Mouse (Mus musculus): Measurements from ENCODE around the gene Bola1.

The Bola1 gene

DNA sequence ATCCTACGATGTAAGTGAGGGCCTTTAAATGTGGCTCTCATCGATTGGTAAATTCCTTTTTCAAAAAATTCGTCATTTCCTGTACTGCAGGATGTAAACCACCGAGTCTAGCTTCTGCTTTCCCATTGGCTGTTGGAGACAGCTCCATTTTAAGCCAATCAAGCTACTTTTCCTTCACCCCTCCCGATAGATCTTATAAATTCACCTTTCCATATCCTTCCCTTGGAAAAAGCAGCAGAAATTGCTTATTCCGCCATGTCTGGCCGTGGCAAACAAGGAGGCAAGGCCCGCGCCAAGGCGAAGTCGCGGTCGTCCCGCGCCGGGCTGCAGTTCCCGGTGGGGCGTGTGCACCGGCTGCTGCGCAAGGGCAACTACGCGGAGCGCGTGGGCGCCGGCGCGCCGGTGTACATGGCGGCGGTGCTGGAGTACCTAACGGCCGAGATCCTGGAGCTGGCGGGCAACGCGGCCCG, at the start of gene Bola1, which contains the start of gene Hist2h2ab:
Gene Bola1, minus strand, starts transcription at position 49 of the 470 bp plus-strand sequence.
Gene Hist2h2ab, plus strand, starts transcription at position 205 of the 470 bp plus-strand sequence.
- peak; percentile 69 to 80 for DNase-seq

DNA sequence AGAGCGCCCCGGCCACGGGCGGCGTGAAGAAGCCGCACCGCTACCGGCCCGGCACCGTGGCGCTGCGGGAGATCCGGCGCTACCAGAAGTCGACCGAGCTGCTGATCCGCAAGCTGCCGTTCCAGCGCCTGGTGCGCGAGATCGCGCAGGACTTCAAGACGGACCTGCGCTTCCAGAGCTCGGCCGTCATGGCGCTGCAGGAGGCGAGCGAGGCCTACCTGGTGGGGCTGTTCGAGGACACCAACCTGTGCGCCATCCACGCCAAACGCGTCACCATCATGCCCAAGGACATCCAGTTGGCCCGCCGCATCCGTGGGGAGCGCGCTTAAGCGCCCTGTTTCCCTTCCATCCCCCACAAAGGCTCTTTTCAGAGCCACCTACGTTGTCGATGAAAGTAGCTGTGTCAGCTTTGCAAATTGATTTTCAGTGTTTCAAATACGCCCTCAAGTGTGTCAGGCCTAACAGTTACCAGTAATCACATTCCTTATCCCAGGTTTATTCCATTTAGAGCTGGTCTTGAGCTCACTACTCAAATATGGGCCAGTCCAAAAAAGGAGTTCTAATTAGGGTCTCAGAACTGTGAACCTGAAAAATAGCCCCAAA, 49.4 kb upstream of the Bola1 start:
- DNase-seq: peak in 1 of 2 experiments; percentile 41

DNA sequence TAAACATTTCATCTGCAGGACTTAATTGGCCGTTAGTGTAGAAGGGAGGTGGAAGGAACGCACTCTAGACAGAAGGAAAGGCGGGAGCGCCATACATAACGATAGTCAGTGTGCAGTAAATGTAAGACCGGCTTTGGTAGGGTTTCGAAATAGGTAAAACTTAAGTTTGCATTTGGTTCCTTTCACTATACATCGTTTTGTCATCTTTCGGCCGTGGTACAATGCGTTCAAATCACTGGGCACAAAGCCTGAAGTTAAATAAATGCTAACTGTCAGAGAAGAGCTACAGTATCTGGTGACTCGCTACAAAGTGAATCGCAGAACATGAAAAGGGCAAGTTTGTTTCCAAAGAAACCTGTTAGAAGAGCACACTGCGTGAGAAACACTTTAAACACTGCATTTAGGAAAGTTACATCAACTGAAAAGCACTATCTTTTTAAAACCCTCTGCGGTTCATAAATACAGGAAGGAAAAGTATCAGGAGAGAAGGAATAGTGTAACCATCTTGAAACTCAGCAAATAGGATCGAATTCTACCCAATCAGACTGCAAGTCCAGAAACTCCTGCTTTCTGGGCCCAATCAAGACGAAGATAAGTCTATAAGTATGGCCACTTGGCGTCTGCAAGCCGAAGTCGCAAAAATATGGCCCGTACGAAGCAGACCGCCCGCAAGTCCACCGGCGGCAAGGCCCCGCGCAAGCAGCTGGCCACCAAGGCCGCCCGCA, 48.7 kb upstream of the Bola1 start, which contains the start of gene Hist2h3b:
Gene Hist2h3b, plus strand, starts transcription at position 604 of the 725 bp plus-strand sequence.
- DNase-seq: peak; percentile 77 to 84

DNA sequence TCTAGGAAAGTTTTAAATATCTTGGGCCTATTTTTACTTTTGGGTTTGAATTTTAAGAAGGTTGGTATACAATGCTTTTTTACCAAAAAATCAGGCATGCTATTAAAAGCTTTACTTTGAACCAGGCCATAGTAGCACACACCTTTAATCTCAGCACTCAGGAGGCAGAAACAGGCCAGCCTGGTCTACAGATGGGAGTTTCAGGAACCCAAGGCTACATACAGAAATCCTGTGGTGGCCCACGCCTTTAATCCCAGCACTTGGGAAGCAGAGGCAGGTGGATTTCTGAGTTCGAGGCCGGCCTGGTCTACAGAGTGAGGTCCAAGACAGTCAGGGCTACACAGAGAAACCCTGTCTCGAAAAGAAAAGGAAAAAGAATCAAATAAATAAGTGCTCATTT, 48.0 kb upstream of the Bola1 start:
- DNase-seq: no peak

DNA sequence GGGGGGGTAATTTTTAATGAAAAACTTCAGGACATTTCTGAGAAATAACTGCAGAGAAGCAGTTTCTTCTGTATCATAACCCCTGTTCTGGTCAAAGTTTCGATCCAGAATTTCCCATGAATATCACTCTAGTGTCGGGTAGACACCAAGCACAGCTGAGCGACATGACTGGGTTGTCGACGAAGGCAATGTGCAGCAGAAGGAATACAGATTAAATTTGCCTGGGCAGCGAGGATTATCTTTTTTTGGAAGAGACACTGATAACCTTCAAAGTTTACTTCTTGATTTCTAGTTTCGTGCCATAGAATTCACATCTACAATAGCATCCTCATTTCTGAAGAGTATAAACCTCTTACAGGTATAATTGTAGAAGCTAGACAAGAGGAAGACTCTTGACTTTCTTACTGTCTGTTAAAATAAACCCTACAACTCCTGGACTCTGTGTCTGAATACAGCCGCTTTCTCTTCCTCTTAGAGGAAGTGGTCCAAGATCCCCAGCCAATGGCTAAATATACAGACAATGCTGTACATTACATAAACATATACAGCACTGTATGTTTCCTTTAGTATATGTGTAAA, 46.7 kb upstream of the Bola1 start:
- DNase-seq: no peak

GRCm38 (mm10) chr3:96264404-96264949, 45.0 kb upstream of the Bola1 start:
- no peak for DNase-seq

- peak; percentile 57 to 67 for DNase-seq
Observed at GRCm38 (mm10) chr3:96263558-96264403, 44.3 kb upstream of the Bola1 start.

- DNase-seq: peak; percentile 96 to 99
Observed at GRCm38 (mm10) chr3:96262979-96263550, 43.6 kb upstream of the Bola1 start, which contains the start of gene Hist2h4. Gene Hist2h4 (minus strand): TSS chr3:96263311.

DNA sequence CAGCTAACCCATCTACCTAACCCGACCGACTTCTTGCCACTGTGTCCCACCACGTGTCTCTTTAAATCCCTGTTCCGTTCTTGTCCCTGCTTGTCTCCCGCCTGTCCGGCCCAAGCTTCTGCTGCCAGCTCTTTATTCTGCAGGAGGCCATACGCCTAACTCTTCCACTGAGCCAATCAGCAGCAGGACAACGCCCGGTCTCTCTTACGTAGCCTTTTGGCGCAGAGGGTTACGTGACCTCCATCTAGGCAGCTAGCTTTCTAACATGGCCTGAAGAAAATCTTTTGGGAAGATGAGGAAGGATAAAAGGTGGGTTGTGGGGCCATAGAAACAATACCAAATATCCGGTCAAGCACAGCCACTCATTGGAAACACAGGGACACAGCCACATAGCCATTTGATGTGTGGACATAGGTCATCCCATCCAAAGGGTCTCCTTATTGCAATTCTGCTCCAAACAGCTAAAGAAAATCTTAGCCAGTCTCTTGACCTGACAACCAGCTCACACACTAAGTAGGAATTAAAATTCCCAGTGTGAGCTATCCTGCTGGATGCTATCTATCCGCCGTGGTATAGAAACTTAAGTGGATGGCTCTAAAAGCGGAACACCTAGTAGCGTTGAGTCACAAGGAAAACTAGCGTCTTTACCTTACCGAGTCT, 42.8 kb upstream of the Bola1 start:
- peak; percentile 87 to 91 for DNase-seq

- no peak for DNase-seq
Observed at GRCm38 (mm10) chr3:96261623-96262022, 42.1 kb upstream of the Bola1 start.

DNA sequence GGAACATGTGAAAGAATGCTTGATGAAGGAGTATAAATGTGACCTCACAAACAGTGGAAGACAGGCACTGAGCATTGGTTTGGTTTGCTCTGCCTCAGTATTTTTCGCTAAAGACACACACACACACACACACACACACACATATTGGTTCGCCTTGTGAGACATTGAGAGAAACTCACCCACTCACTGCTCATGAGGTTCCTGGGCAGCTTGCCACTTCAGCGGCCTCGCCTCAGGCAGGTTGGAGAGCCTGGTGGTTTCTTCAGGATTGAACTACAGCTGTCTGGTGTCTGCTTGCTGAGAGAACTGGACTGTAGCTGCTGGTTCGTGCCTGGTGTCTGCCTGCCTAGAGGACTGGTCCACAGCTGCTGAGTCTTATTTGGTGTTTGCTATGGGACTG, 40.7 kb upstream of the Bola1 start:
- no peak for DNase-seq

DNA sequence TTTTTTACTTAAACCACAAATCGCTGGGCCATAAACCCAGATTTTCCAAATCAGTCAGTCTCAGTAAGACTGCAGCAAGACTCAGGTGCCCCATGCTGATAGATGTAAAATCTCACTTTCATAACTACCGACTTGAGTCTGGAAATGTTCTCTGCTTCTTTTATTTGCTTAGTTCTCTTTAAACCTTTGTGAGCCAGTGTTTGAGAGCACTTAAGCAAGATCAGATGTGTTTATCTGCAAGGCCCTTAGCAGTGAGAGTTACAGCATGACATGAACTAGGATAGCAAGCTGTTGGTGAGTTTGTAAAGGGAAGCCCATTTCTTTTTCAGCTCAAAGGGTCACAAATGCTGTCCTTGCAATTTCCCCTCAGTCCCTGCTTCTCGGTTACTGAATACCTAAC, 37.7 kb upstream of the Bola1 start:
- DNase-seq: no peak

DNA sequence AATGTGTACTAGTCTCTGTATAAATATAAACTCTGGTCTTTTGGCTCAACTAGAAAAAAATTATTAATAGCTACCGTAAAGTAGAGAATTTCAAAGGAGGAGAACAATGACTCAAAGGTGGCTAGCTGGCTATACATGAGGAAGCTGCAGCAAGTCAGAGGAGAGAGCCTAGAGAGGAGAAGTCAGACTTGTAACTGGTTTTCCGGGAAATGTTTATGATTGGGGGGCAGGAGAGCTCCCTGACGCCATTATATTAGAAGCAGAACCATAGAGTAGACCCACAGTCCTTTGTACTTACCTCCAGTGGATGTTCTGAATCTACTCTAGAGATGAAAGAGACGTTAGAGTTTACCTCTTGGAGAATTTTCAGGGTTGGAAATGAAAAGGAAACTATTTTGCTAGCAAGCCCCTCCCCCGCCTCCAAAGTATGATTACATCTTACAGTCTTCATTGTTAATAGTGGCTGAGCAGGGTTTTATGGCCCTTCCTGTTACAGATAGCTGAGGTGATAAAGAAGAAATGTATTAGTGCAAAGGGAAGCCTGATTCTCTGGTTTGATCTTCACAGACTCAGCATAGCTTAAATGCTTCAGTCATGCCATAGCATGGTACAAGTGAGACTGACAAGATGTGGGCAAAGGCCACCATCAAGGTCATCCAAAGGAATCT, 36.6 kb upstream of the Bola1 start:
- no peak for DNase-seq

GRCm38 (mm10) chr3:96254683-96255355, 35.3 kb upstream of the Bola1 start:
- DNase-seq: peak; percentile 64 to 65

GRCm38 (mm10) chr3:96251787-96252186, 32.3 kb upstream of the Bola1 start:
- DNase-seq: no peak

GRCm38 (mm10) chr3:96250890-96251289, 31.4 kb upstream of the Bola1 start:
- no peak for DNase-seq

DNA sequence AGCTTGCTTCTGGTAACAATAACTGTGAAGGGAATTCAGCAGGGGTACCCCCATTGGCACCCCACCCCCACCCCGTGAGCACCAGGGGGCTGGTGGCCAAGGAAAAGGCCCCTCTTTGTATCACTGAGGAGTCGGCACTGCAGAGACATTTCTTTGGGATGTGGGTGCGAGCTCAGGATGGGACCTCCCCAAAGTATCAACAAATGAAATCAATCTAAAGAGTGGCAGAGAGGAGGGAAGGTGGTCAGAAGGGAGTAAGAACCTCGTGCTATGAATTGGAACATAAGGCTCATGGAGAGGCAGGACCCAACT, 29.5 kb upstream of the Bola1 start:
- no peak for DNase-seq

DNA sequence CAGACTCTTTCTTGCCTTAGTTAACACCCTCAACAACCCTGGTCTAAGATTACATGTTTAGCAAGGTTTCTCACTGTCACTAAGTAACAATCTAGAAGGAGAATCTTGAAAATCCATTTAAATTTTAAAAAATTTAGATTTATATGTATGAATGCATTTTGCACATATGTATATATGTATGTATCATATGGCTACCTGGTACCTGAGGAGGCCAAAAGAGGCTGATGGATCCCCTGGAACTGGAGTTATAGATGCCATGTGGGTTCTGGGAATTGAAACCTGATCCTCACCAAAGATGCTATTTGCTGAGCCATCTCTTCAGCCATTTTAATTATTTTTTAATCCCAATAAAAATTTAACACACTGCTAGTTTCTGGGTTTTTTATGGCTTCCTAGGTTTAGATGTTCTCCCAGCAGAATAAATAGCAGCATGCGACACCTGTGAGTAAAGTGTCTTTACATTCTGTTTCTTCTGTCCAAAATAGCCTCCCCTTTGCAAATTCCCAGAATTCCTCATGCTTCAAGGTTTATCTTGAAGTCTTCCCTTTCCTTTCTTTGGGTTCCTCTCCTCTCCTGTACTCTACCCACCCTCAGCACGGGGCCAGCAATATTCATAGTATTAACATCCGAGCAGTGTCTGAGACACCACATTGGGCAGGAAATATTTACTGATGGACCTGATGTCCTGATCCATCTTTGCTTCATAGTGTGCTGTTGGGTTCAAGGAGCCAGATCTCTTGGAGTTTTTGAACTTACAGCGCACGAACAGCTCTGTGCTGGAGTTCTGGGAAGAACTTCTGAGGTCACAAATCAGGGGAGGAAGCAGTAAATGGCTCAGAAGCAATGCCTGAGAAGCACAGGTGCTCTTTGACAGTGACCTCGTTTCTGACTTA, 28.9 kb upstream of the Bola1 start:
- no peak for DNase-seq

DNA sequence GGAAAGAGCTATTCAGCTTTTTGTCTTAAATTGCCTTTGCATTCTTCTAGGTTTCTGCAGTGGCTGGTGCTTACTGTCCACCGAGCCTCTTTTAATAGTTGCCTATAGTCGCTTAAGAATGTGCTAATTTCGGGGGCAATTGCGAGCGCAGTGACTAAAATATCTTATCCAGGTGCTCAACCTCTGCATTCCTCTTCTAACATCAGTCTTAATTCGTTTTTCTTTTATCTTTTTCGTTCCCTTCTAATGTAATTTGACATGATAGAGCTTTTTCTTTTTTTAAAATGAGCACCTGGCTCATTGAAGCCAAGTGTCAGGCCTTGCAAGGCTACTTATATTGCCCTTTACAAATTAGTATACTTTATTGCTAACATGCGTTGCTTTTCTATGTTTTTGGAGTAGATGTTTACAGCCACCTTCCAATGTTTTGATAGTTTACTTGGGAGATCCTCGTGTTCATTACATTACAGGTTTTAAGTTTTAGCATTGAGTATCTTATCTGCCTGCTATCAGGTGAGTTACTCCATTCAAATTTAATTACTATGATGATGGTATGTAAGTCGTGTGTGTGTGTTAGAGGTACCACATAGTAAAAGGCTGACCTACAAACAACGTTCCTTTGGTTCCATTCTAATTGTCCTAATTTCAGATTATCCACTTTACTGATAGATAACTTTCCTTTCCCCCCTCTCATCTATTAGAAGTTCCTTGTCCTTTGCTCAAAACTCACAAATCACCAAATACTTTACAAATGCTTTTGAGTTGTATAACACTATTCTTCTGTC, 28.0 kb upstream of the Bola1 start:
- no peak for DNase-seq
